19 mouse cellular contexts compared by ENCODE assay signal in genomic region chr2:6350931-6351695, GRCm38 (mm10). TPM values are rescaled to one million over a fixed set of nuclear protein-coding genes. Genes with fewer than 3 reads are reported as not detected.
DNase-seq lines count a peak whose midpoint lies in the region; ATAC-seq and TF ChIP-seq lines count a peak whose summit lies in the region.
"Had no signal": no experiment of that assay in that cellular context is flagged by ENCODE, and none has a peak within 500 bp of the region (broad histone marks: within the 10 kb centered on the region; RNA-seq: fewer than 3 reads in every experiment).

No protein-coding gene starts in this region.

- no peaks in the 10 kb centered on the region for H3K27me3 ChIP-seq in intestine, embryonic 16.5 days (replicated peaks; ENCODE audit: control insufficient read depth, insufficient read depth, low read length)
- no peaks in the 10 kb centered on the region for H3K27me3 ChIP-seq in intestine, embryonic 15.5 days (replicated peaks)
- no peaks in the 10 kb centered on the region for H3K27me3 ChIP-seq in intestine, postnatal 0 days (replicated peaks; ENCODE audit: control insufficient read depth, insufficient read depth, low read length)
- H3K27me3 ChIP-seq: embryonic facial prominence, embryonic 12.5 days; forebrain, embryonic 13.5 days; limb, embryonic 15.5 days; liver, embryonic 15.5 days had no signal

- H3K9ac ChIP-seq in intestine, embryonic 16.5 days (ENCODE audit: low read depth, low read length), result no peak overlapping the region
- H3K9ac ChIP-seq in intestine, embryonic 15.5 days, result no peak overlapping the region
- no peak overlapping the region for H3K9ac ChIP-seq in intestine, postnatal 0 days (ENCODE audit: low read depth, low read length)
- H3K9ac ChIP-seq: embryonic facial prominence, embryonic 12.5 days; forebrain, embryonic 13.5 days; limb, embryonic 15.5 days; liver, embryonic 15.5 days had no signal

- no peak overlapping the region for H3K4me2 ChIP-seq in intestine, embryonic 16.5 days (ENCODE audit: low read depth, low read length)
- H3K4me2 ChIP-seq in intestine, embryonic 15.5 days (replicated peaks), result no peak overlapping the region
- H3K4me2 ChIP-seq in intestine, postnatal 0 days (replicated peaks; ENCODE audit: low read depth), result no peak overlapping the region
- H3K4me2 ChIP-seq: embryonic facial prominence, embryonic 12.5 days; forebrain, embryonic 13.5 days; limb, embryonic 15.5 days; liver, embryonic 15.5 days had no signal

- peak; percentile 50 for TF ChIP-seq CTCF in intestine, postnatal 0 days (IDR thresholded peaks at IDR 0.05; ENCODE audit: low read depth)

- peaks cover 39% of the 10 kb centered on the region for H3K4me1 ChIP-seq in intestine, embryonic 16.5 days (ENCODE audit: control insufficient read depth, insufficient read depth, low read length)
- peaks cover 21% of the 10 kb centered on the region for H3K4me1 ChIP-seq in intestine, embryonic 15.5 days (replicated peaks)
- peaks cover 12% of the 10 kb centered on the region for H3K4me1 ChIP-seq in intestine, postnatal 0 days (replicated peaks; ENCODE audit: control insufficient read depth, insufficient read depth, low read length)

- H3K36me3 ChIP-seq in intestine, embryonic 16.5 days (ENCODE audit: control insufficient read depth, insufficient read depth, low read length), result no peaks in the 10 kb centered on the region; the same call in 1 of the 2 replicates
- H3K36me3 ChIP-seq in intestine, embryonic 15.5 days, result no peaks in the 10 kb centered on the region
- H3K36me3 ChIP-seq in intestine, postnatal 0 days (ENCODE audit: control insufficient read depth, insufficient read depth), result no peaks in the 10 kb centered on the region
- H3K36me3 ChIP-seq: embryonic facial prominence, embryonic 12.5 days; limb, embryonic 15.5 days had no signal

- H3K4me3 ChIP-seq in intestine, embryonic 16.5 days (ENCODE audit: low read length), result no peak overlapping the region
- no peak overlapping the region for H3K4me3 ChIP-seq in intestine, embryonic 15.5 days (replicated peaks)
- no peak overlapping the region for H3K4me3 ChIP-seq in intestine, postnatal 0 days (ENCODE audit: low read depth, low read length)
- H3K4me3 ChIP-seq: embryonic facial prominence, embryonic 12.5 days; erythroblast, embryonic 14.5 days; forebrain, embryonic 13.5 days; hindbrain, embryonic 10.5 days; limb, embryonic 15.5 days; liver, embryonic 15.5 days had no signal

- no peak for ATAC-seq in intestine, embryonic 16.5 days
- no peak for ATAC-seq in intestine, embryonic 15.5 days
- no peak for ATAC-seq in intestine, postnatal 0 days
- ATAC-seq: forebrain, embryonic 13.5 days had no signal

- WGBS in intestine, embryonic 16.5 days, result 81% methylated on average over 7 of the region's 7 CpGs
- WGBS in intestine, embryonic 15.5 days, result 74% methylated on average over 7 of the region's 7 CpGs
- WGBS in intestine, postnatal 0 days, result 72% methylated on average over 7 of the region's 7 CpGs

- H3K9me3 ChIP-seq in intestine, embryonic 16.5 days (ENCODE audit: control insufficient read depth, low read length), result peaks cover 2% of the 10 kb centered on the region; the same call in 1 of the 2 replicates
- H3K9me3 ChIP-seq in intestine, embryonic 15.5 days, result no peaks in the 10 kb centered on the region
- H3K9me3 ChIP-seq in intestine, postnatal 0 days (ENCODE audit: control insufficient read depth), result no peaks in the 10 kb centered on the region
- H3K9me3 ChIP-seq: embryonic facial prominence, embryonic 12.5 days; forebrain, embryonic 13.5 days; G1E; hindbrain, embryonic 10.5 days; limb, embryonic 15.5 days; liver, embryonic 15.5 days had no signal

- peak overlapping the region; percentile 4; the same call in 1 of the 2 replicates for H3K27ac ChIP-seq in intestine, embryonic 16.5 days (ENCODE audit: low read length)
- H3K27ac ChIP-seq in intestine, embryonic 15.5 days, result no peak overlapping the region
- no peak overlapping the region for H3K27ac ChIP-seq in intestine, postnatal 0 days (ENCODE audit: low read depth, low read length)
- H3K27ac ChIP-seq: embryonic facial prominence, embryonic 12.5 days; forebrain, embryonic 13.5 days; hindbrain, embryonic 10.5 days; limb, embryonic 15.5 days; liver, embryonic 15.5 days had no signal

- peak; percentile 62 for DNase-seq in A20 (ENCODE audit: low read depth, low spot score)
- DNase-seq in CD8-positive naive resting alpha-beta T cell, adult 2 months (ENCODE audit: low read depth in 2 of 2, low spot score in 2 of 2), result peak; percentile 5 to 26
- DNase-seq in adrenal gland, postnatal 14 days, result no peak
- no peak for DNase-seq in retina, postnatal 1 day
- DNase-seq: cerebellum, adult 8-10 months; gastrocnemius, postnatal 25 days; kidney, postnatal 25 days; lung, postnatal 10 days; midbrain, embryonic 14.5 days had no signal

RNA-seq across cellular contexts. Expression of gene Usp6nl, which starts 28.6 kb away (rescaled TPM):
- 7.8 and 8.4 TPM in 2 replicates for polyA plus RNA-seq in intestine, embryonic 16.5 days (2015; fragmentation: Nextera tagmentation; extraction: Ambion mirVana)
- 9.4 and 11.8 TPM in 2 replicates for polyA plus RNA-seq in intestine, embryonic 15.5 days (2015; fragmentation: Nextera tagmentation; extraction: Ambion mirVana)
- polyA plus RNA-seq in intestine, postnatal 0 days (2015; fragmentation: Nextera tagmentation; extraction: Ambion mirVana), result 6.8 and 7.7 TPM in 2 replicates
- total RNA-seq in adrenal gland, postnatal 14 days (2021), result 28.8 and 29.2 TPM in 2 replicates

Comparison
In these comparisons a context has a peak if more than half of its experiments do, and no peak if none do; other contexts are left out.
1. DNase-seq: peak in A20 (single experiment) and CD8-positive naive resting alpha-beta T cell, adult 2 months (2 of 2); none in adrenal gland, postnatal 14 days (single experiment) and retina, postnatal 1 day (single experiment).